Mouse (Mus musculus) CD4-positive, CD25-positive, alpha-beta regulatory T cell, adult 2 months (primary cell): Measurements from ENCODE around the gene Suox.
"Not testable (repeated sequence)": the region's sequence is repeated elsewhere in the genome, so short reads cannot be mapped to it uniquely, and the experiment has no call there.

Experiments used
- DNase-seq: peaks from one replicate; pipeline ENCODE4 v3.0.0-alpha.2; 2012; ENCODE audit warnings: low read depth, low spot score

The Suox gene

GRCm38 (mm10) chr10:128673763-128674468 lies at the start of gene Suox:
Gene Suox, minus strand, starts transcription at chr10:128674073.
- peak; percentile 94 for DNase-seq

DNA sequence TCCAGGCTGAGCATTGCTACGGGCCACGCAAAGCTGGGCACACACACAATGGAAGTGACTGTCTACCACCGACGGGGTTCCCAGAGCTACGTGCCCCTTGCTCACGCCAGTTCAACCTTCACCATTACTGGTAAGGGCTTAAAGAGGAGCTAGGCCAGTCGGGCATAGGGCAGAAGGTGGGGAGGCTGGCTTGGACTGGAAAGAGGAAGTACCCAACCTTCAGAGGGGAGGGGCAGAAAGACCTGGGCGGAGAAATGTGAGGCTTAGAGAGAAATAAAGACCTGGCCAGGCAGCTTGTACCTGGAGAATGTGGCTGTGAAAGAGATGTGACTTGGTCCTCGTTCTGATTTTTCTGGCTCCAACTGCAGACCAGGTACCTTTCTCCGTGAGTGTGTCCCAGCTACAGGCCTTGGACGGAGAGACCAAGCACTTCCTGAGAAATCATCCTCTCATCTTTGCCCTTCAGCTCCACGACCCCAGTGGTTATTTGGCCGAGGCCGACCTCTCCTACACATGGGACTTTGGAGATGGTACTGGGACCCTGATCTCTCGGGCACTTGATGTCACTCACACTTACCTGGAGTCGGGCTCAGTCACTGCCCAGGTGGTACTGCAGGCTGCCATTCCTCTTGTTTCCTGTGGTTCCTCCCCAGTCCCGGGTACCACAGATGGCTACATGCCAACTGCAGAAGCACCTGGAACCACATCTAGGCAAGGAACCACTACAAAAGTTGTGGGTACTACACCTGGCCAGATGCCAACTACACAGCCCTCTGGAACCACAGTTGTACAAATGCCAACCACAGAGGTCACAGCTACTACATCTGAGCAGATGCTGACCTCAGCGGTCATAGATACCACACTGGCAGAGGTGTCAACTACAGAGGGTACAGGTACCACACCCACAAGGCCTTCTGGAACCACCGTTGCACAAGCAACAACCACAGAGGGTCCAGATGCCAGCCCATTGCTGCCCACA lies 42.0 kb upstream of the Suox start:
- DNase-seq, result peak; percentile 76

- DNase-seq, result not testable (repeated sequence)
These were observed 37.4 kb upstream of the Suox start for GRCm38 (mm10) chr10:128711318-128711717.

DNA sequence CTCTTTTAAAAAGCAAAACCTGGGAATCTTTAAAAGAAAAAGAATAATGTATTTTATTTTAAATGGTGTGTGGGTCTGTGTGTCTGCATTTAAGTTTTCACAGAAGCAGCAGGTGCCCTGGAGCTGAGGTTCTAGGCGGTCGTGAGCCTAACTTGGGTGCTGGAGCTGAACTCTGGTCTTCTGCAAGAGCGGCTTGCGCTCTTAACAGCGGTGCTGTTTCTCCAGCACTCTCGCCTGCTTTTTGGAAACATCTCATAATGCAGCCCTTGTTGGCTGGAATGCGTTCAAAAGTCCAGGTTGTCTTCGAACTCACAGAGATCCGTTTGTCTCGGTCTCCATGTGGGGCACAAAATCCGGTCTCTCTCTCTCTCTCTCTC lies 31.4 kb upstream of the Suox start:
- peak; percentile 40 for DNase-seq

- DNase-seq, result peak; percentile 94
These were observed 30.8 kb upstream of the Suox start, which contains the start of gene Cdk2 for GRCm38 (mm10) chr10:128704491-128705316. Gene Cdk2, minus strand, starts transcription at chr10:128705031.

DNA sequence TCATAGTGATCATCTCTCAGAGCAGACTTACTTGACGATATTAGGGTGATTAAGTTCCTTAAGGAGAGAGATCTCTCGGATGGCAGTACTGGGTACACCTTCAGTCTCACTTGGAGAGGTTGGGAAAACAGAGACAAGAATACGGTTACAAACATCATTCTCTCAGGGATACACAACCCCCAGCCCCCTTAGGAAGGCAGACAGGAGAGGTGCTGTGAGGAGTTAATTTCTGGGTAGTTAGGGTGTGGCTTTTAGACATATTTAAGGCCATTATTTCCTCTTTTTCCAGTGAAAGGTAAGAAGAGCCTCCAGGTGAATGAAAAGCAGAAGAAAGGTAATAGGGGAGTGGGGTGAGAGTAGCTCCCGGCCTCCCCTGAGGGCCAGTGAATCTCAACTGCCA lies 30.0 kb upstream of the Suox start, which contains the start of gene Pmel:
TSS of gene Pmel (plus strand) at position 301 of the 400 bp plus-strand sequence.
- DNase-seq, result no peak

GRCm38 (mm10) chr10:128702328-128703007 lies 28.6 kb upstream of the Suox start:
- DNase-seq, result no peak

DNA sequence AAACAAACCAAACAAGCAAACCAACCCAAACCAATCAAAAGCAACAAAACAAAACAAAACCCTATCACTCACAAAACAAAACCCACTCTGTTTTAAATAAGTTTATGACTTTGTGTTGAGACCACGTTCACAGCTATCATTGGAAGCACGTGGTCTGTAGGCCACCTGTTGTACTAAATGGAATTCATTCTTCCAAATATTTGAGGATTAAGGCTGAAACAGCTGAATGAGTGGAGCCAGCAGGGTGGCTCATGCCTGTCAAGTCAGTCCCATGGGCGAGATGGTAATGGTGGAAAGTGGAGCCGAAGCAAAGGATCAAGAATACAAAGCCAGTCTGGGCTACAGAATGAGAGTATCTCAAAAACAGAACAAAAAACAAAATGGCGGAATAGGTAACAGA lies 26.8 kb upstream of the Suox start:
- no peak for DNase-seq

DNA sequence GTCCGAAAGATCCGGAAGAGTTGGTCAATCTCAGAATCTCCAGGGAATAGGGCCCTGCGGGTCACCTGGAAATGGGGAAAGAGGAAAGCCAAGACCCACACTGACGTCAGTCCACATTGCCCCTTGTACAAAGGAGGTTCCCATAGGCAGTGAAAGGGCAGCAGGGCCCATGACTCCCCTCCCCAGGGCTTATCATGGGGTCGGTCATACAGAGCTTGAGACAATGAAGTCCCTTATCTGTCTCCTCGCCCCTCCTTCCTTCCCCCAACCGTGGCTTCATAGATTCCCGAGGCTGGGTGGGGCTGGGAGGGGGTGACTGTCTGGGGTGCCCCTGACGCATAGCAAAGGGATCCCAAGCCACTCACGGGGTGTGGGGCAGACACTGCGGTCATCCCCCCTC lies 25.7 kb upstream of the Suox start:
- no peak for DNase-seq

DNA sequence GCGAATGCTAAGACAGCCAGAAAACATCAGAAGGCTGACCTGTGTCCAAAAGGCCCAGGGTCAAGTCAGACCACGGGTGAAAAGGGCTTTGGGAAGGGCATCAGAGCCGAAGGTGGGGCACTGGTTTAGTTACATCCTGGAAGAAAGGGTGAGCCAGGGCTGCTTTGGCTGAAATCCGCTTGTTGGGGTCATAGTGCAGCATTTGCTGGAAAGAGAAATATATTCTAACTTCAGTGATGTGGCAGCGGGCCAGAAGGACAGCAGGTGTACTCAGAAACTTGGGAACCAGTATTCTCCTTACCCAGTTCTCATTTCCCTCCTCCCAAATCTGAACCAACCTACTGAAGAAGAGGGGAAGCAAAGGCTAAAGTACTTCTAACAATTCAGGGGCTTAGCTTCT lies 25.1 kb upstream of the Suox start:
- DNase-seq, result no peak

DNA sequence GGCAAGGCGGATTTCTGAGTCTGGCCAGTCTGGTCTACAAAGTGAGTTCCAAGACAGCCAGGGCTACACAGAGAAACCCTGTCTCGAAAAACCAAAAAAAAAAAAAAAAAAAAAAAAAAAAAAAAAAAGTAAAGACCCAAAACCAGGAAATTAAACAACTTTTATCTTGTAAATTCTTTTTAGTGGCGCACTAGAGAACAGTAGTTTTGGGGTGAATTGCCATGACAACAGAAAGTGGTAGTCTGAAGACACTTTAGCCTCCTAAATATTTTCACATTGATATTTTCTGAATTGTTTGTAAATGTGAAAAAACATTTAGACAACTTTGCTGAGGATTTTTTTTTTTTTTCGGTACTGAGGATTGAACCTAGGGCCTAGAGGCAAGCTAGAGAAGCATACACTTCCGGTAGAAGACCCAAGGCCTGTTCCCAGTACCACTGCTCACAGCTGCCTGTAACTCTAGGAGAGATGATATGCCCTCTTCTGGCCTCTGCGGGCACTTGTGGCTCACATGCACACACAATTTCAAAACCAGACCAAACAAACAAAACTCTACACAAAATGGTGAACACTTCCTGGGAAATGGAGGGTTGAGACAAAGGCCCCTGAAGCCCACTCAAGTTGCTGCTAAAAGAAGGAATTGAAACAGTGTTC lies 23.3 kb upstream of the Suox start:
- peak; percentile 28 for DNase-seq

DNA sequence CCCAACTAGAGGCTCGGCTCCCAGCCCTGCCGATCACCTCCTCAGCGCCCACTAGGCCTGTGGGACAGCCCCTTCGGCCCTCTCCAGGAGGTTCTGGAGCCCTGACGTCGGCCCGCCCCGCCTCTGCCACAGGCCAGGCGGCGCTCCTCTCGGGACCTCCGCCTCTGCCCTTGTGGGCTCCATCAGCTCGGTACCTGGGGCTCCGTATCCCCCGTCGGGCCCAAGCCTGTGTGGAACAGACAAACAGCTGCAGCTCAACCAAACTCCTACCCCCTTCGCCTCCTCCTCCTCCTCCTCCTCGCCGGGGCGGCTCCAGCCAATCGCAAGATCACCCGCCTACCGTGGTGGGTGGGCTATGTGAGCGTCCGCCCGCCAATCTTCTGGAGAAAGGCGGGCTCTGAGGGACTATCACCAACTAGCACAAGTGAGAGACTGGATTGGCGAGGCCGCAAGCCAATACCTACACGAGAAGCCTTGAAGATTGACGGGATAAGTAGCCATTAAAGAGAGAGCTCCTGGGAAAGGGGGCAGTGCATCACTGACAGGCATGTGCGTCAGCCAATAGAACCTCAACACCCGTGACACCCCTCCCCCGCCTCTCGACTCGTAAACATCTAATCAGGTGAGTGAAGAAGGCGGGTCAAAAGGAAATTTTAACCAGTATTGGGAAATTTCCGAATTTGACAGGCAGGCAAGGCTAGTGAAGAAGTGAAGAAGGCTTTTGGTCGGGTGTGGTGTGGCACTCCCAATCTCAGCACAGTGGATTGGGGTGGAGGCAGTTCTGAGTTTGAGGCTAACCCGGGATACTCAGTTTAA lies 22.3 kb upstream of the Suox start, which contains the start of gene Rab5b:
TSS of gene Rab5b (minus strand) at position 273 of the 816 bp plus-strand sequence.
- peak; percentile 98 for DNase-seq

- no peak for DNase-seq
These were observed 21.6 kb upstream of the Suox start for GRCm38 (mm10) chr10:128695411-128695991.

GRCm38 (mm10) chr10:128674469-128675008 lies 666 bp upstream of the Suox start:
- peak; percentile 78 for DNase-seq

DNA sequence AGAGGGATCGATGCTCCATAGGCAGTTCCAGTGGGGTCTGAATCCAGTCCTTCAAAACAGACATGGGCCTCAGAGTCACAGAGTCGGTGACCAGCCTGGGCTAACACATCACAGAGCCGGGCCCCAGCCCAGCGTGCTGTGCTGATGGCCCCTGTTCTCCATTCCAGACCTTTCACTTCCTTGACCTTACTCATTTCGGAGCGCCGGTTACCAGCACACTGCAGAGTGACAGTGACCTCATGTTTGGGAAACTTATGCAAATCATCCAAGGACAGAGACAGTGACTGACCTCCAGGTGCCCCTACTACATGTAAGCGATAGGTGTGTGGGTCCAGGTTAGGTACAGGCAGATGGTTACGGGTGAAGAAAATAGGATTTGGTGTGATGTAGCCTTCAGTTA lies 2.7 kb downstream of the Suox start:
- no peak for DNase-seq

GRCm38 (mm10) chr10:128668790-128669672 lies 4.8 kb downstream of the Suox start:
- peak; percentile 76 for DNase-seq

DNA sequence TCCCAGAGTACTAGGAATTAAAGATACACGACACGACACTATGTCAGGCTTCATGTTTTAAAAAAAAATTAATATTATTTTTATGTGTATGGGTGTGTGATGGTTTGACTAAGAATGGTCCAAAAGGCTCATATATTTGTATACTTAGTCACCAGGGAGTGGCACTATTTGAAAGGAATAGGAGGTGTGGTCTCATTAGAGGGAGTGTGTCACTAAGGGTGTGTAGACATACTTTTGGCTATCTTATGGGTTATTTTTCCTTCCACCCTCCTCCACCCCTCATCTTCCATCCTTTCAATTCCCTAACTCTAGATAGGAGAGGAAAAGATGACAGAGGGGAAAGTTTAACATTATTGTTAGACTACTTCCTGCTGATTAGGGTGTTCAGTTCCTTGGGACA lies 8.1 kb downstream of the Suox start:
- no peak for DNase-seq

GRCm38 (mm10) chr10:128665307-128665706 lies 8.6 kb downstream of the Suox start:
- peak; percentile 35 for DNase-seq
